Mouse (Mus musculus) cerebellum, adult 2 months (tissue): ENCODE results near the gene Ndufc2.

Source experiments
- CTCF ChIP-seq: fragments of 200-500 bp; IDR thresholded peaks from 2 replicates; pipeline ENCODE4 v1.5.1; 2011; ENCODE audit warnings: low read depth, mild to moderate bottlenecking, control low read depth, low read length, moderate library complexity, borderline replicate concordance; ENCODE audit not compliant: insufficient read depth
- POLR2A ChIP-seq: fragments of 200-500 bp; IDR thresholded peaks from 2 replicates; pipeline ENCODE4 v1.6.1; 2011; ENCODE audit warnings: low read length, control low read depth, borderline replicate concordance; ENCODE audit not compliant: insufficient read depth

GRCm38 (mm10) chr7:97453141-97453921 is 53.5 kb downstream of the Ndufc2 start:
- TF ChIP-seq POLR2A, result no peak
- TF ChIP-seq CTCF, result no peak
